10 mouse cellular contexts compared by ENCODE assay signal in genomic region chr12:84038691-84039111, GRCm38 (mm10). TPM values are rescaled to one million over a fixed set of nuclear protein-coding genes. Genes with fewer than 3 reads are reported as not detected.
DNase-seq lines count a peak whose midpoint lies in the region; ATAC-seq and TF ChIP-seq lines count a peak whose summit lies in the region.
"Not testable (repeated sequence)": the region's sequence is repeated elsewhere in the genome, so short reads cannot be mapped to it uniquely, and the experiment has no call there.
"Had no signal": no experiment of that assay in that cellular context is flagged by ENCODE, and none has a peak within 500 bp of the region (broad histone marks: within the 10 kb centered on the region; RNA-seq: fewer than 3 reads in every experiment).

Gene Gm49366 (plus strand): TSS chr12:84038935.

- WGBS in hindbrain, embryonic 15.5 days: 2% methylated on average over 39 of the region's 39 CpGs
- 5% methylated on average over 39 of the region's 39 CpGs for WGBS in lung, adult 2 months
- WGBS in neural tube, embryonic 13.5 days: 3% methylated on average over 39 of the region's 39 CpGs

- H3K27me3 ChIP-seq in hindbrain, embryonic 15.5 days; neural tube, embryonic 13.5 days: not testable (repeated sequence)

- H3K9ac ChIP-seq in hindbrain, embryonic 15.5 days: peak within 1 kb of the TSS; percentile 45
- H3K9ac ChIP-seq in neural tube, embryonic 13.5 days: peak within 1 kb of the TSS; percentile 66

- peak within 1 kb of the TSS; percentile 62 for H3K4me2 ChIP-seq in hindbrain, embryonic 15.5 days
- H3K4me2 ChIP-seq in neural tube, embryonic 13.5 days: peak within 1 kb of the TSS; percentile 62

- not testable (repeated sequence) for H3K4me1 ChIP-seq in hindbrain, embryonic 15.5 days (replicated peaks); lung, adult 2 months (ENCODE audit: control insufficient read depth, insufficient read depth, low read length); neural tube, embryonic 13.5 days (replicated peaks)

- not testable (repeated sequence) for TF ChIP-seq CTCF in lung, adult 2 months (IDR thresholded peaks at IDR 0.05; ENCODE audit: insufficient read depth, low read length)

- ATAC-seq in hindbrain, embryonic 15.5 days (ENCODE audit: low FRiP score, low read depth): 0 out of 2 replicates have a peak, but pooled peaks have one; percentile 45
- ATAC-seq in neural tube, embryonic 13.5 days (ENCODE audit: low read depth): peak; percentile 59; the same call in 1 of the 2 replicates

- H3K9me3 ChIP-seq in hindbrain, embryonic 15.5 days: not testable (repeated sequence)
- H3K9me3 ChIP-seq in neural tube, embryonic 13.5 days: peaks cover 10% of the 10 kb centered on the region; the same call in 1 of the 2 replicates

- not testable (repeated sequence) for H3K36me3 ChIP-seq in hindbrain, embryonic 15.5 days; neural tube, embryonic 13.5 days

- DNase-seq in adrenal gland, adult (ENCODE audit: inconsistent age in 2 of 2, low spot score in 1 of 2): peak; percentile 29 to 76
- DNase-seq in embryo, embryonic 10 days (ENCODE audit: low spot score): peak; percentile 25
- peak; percentile 12 for DNase-seq in gastrocnemius, postnatal 10 days
- DNase-seq in layer of hippocampus, postnatal 36 days: peak; percentile 24 to 31
- not testable (repeated sequence) for DNase-seq in lung, adult 2 months
- peak; percentile 14 for DNase-seq in thymus, postnatal 14 days

- H3K27ac ChIP-seq in hindbrain, embryonic 15.5 days (replicated peaks); neural tube, embryonic 13.5 days (replicated peaks): not testable (repeated sequence)

- TF ChIP-seq POLR2A in lung, adult 2 months (IDR thresholded peaks at IDR 0.05; ENCODE audit: borderline replicate concordance, extremely low read depth, low read depth, low read length): not testable (repeated sequence)

- H3K4me3 ChIP-seq in hindbrain, embryonic 15.5 days: peak within 1 kb of the TSS; percentile 48
- H3K4me3 ChIP-seq in lung, adult 2 months (replicated peaks; ENCODE audit: extremely low read depth, low read depth, low read length): peak within 1 kb of the TSS; percentile 55
- peak within 1 kb of the TSS; percentile 44 for H3K4me3 ChIP-seq in neural tube, embryonic 13.5 days

RNA-seq across cellular contexts. Expression of gene Gm49366, which starts in this region (rescaled TPM):
- not detected for total RNA-seq in gastrocnemius, postnatal 10 days (2021)
- not detected in 2 replicates for polyA plus RNA-seq in hindbrain, embryonic 15.5 days (2015; fragmentation: Nextera tagmentation; extraction: Ambion mirVana)
- 1 to 10 TPM in 1 of 2 experiments, not detected in 1; 1.3 TPM for total RNA-seq in layer of hippocampus, postnatal 36 days (2021)
- polyA plus RNA-seq in lung, adult 2 months (2012; rRNA removed): not detected in 2 replicates
- not detected in 2 replicates for polyA plus RNA-seq in neural tube, embryonic 13.5 days (2015; fragmentation: Nextera tagmentation; extraction: Ambion mirVana)
- total RNA-seq: left cerebral cortex, postnatal 14 days had no signal
- polyA plus RNA-seq: frontal cortex, adult 2 months had no signal

Comparison
In these comparisons a context has a peak if more than half of its experiments do, and no peak if none do; other contexts are left out.
1. Peak in DNase-seq in gastrocnemius, postnatal 10 days; RNA of the gene not detected or under 1 TPM.
2. Peak in ATAC-seq, H3K4me3 ChIP-seq, H3K9ac ChIP-seq and H3K4me2 ChIP-seq in hindbrain, embryonic 15.5 days; RNA of the gene not detected or under 1 TPM.
3. Peak in ATAC-seq, H3K4me3 ChIP-seq, H3K9ac ChIP-seq and H3K4me2 ChIP-seq in neural tube, embryonic 13.5 days; RNA of the gene not detected or under 1 TPM.